Mouse (Mus musculus): ENCODE measurements around the gene Pigz. TPM values are rescaled to one million over a fixed set of nuclear protein-coding genes. Genes with fewer than 3 reads are reported as not detected.
"Not testable (repeated sequence)": the region's sequence is repeated elsewhere in the genome, so short reads cannot be mapped to it uniquely, and the experiment has no call there.

Pigz gene
- total and polyA plus RNA-seq, 3 experiments = 0.35 to 1.3 (median 0.71) TPM

DNA sequence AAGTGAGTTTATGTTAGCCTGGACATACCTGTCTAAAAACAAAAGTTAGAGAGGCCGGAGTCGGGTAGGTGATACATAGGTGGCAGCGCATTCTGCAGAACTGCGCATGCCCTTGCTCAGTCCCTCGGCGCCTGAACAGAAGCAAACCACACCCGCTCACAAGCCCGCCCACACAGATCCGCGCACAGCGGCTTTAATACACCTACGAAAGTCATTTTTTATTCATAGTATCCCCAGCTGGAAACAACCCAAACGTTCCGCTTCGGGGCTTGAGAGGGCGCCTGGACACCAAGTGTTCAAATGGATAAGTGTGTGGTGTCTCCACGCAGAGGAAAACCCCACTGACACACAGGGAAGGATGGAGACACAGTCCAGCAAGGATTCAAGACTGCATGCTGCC is 2.3 kb upstream of the Pigz start:
- DNase-seq = no peak

DNA sequence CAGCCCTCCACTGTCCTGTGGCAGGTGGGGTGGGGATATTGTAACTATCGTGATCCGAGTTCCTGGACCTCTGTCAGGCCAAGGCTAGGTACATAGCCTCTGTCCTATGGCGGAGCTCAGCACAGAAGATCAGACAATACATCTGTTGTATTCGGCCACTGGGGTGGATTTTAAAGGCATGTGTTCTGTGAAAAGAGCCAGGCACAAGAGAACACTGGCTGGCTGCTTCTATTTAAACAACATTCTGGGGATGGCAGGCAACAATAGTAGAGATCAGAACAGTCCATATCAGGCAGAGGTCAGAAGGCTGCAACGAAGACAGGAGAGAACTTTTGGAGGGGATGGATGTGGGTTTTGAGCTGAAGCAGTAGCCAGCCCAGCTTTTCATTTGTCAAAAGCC is 1.4 kb upstream of the Pigz start:
- no peak for DNase-seq

- DNase-seq = peak; percentile 89
Measured at GRCm38 (mm10) chr16:31932840-31933697, 582 bp upstream of the Pigz start.

GRCm38 (mm10) chr16:31934550-31935010 is 929 bp downstream of the Pigz start:
- no peak for DNase-seq

DNA sequence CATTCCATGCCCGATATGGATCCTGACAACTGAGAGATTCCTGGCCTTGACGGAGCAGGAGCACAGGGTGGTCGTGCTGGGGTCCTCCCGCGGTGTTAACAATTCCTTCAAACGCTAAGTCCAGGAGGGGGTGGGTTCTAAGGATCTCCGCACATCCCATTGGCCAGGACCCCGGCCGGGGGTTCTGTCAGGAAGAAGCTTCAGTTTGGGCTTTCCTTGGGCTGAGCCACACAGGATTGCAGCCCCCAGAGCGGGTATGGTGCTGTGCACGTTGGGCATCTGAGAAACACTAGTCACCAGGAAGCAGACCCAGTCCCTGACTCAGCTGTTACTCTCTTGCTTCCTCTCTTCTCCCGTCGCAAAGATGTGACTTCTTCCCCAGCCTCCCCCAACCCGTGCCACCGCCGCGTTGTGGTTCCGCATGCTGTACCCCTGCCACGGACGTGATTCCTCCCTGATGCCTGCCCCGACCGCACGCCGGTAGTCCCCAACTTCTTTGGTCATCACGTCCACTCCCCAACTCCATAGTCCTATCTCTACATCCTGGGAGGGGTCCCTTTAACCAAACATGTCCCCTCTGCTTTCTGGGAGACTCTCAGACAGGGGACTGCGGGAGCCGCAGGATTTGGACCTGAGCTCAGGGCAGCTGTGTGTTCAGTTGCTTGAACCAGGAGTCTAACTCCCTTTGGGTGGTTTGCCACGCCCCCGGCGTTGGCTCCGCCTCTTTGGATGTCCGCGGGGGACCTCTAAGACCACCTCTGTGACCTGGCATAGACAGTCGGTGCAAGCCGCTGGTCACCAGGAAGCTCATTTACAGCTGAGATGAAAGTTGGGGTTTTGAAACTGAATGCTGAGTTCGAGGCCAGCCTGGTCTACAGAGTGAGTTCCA is 1.7 kb downstream of the Pigz start:
- no peak for DNase-seq

GRCm38 (mm10) chr16:31936568-31936967 is 2.9 kb downstream of the Pigz start:
- DNase-seq = no peak

GRCm38 (mm10) chr16:31938856-31939255 is 5.2 kb downstream of the Pigz start:
- no peak for DNase-seq

DNA sequence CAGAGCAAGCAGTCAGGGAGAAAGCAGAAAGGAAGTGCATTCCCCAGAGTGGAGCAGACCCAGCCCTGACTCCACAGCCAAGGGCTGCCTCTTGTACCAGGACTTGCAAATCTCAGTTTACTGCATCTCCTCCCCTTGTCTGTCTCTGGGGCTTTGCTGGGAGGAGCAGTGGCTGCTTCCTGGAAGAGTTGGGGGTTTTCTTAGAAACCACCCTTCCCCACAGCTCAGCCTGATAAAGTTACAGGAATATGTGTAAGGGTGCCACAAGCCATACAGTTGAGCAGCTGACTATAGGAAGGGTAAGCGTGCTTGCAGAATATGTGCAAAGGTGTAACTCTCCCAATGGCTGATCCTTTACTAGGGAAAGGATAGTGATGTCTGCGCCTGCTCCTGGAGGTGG is 6.9 kb downstream of the Pigz start:
- DNase-seq = no peak

DNA sequence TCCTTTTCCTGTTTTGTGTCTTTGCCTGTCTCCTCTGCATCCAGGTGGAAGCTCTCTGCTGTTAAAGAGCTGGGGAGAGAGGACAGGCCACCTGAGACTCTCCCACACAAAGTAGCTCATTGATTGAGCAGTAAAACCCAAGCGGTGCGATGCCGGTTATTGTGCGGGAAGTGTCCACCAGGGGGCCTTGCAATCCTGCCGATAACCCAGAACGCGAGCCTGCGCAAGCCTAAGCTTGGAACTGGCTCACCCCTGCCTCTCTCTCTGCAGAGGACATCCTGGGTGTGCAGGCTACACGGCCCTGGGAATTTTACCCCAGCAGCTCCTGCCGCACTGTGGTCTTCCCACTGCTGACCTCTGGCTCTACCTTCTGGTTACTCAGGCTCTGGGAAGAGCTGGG is 10.3 kb downstream of the Pigz start:
- peak; percentile 77 for DNase-seq

GRCm38 (mm10) chr16:31944698-31945255 is 11.1 kb downstream of the Pigz start:
- no peak for DNase-seq

GRCm38 (mm10) chr16:31945372-31945771 is 11.7 kb downstream of the Pigz start:
- DNase-seq = no peak

GRCm38 (mm10) chr16:31945986-31946385 is 12.3 kb downstream of the Pigz start:
- not testable (repeated sequence) for DNase-seq

GRCm38 (mm10) chr16:31947333-31947732 is 13.7 kb downstream of the Pigz start:
- DNase-seq = no peak

DNA sequence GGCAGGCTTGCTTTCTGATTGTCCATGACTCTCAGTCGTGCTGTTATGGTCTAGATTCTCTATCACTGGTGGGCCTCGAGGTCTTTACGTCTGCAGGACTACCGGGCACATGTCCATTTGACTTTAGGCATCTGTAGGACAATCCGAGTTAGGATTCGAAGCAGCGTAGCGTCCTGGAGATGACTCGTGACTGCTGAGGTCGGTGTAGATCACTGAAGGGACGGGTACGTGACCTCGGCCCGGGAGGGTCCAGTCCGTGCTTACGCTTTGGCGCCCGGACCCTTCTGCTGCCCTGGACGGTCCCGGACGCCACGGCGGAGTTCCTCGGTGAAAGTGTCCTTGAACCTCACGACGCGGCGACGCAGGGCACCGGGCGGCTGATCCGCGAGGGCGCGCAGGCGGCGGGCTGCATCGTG is 14.3 kb downstream of the Pigz start:
- no peak for DNase-seq

GRCm38 (mm10) chr16:31948345-31948774 is 14.7 kb downstream of the Pigz start, which contains the start of the genes 0610012G03Rik and Ncbp2:
TSS of gene 0610012G03Rik (minus strand) at chr16:31948494.
TSS of gene Ncbp2 (plus strand) at chr16:31948513.
- DNase-seq = peak; percentile 96

DNA sequence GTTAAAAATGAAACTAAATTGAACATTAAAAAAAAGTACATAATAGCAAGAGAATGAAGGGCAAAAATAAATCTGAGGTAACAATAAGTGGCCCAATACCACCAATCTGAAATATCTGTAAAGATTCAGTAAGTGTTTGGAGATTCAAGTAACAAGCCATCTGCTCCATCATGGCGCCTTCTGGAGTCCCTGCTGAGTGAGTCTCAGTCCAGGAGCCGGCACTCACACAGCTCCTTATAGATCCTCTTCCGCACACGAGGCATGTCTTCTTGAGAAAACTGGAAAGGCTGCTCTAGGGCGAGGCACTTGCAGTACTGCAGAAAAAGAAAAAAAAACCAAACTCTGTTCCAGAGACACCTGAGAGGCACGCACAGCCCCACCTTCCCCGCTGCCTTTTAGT is 29.6 kb downstream of the Pigz start:
- no peak for DNase-seq

GRCm38 (mm10) chr16:31975258-31975657 is 41.6 kb downstream of the Pigz start:
- peak; percentile 38 for DNase-seq

DNA sequence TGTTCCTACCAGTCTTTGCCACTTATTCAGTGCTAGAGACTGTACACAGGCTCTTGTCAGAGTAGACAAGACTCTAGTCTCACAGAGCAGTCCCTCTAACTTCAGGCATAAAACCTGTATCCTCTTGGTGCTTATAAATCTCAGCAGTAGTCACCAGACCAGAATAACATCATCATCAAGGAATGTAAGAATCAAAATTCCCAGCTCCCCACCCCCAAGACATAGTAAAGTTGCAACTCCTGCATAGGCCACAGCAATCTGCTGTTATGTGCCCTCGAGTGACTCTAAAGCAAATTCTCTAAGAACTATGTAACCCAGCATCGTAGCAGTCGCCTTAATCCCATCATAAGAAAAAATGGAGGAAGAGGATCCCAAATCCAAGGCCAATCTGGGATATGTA is 45.9 kb downstream of the Pigz start:
- no peak for DNase-seq

DNA sequence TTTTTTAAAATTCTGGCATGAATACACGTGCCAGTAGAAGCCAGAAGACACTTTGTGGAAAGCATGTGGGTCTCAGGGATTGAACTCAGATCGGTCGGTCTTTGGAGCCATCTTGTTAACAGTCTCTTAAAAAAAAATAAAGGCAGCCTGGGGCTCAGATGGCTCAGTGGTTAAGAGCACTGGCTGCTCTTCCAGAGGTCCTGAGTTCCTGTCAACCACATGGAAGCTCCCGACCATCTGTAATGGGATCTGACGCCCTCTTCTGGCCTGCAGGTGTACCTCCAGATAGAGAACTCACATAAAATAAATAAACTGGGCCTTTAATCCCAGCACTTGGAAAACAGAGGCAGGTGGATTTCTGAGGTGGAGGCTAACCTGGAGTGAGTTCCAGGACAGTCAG is 47.3 kb downstream of the Pigz start:
- no peak for DNase-seq

GRCm38 (mm10) chr16:31992039-31992438 is 58.4 kb downstream of the Pigz start:
- DNase-seq = no peak

DNA sequence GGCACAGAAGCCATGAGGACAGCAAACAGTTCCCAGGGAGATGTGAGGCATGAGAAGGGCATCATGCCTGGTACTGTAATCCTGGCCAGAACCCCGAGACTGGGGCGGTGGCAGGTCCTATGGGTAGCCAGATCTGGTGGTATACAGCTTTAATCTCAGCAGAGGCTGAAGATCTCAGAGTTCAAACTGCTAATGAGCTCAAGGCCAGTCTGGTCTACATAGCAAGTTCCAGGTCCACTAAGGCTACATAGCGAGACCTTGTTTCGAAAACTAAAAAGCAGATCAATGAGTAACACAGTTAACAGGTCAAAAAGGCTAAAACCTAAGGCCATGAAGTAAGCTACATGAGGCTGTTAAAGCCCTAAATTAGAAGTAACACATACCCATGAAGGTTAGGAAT is 59.5 kb downstream of the Pigz start:
- peak; percentile 18 for DNase-seq

DNA sequence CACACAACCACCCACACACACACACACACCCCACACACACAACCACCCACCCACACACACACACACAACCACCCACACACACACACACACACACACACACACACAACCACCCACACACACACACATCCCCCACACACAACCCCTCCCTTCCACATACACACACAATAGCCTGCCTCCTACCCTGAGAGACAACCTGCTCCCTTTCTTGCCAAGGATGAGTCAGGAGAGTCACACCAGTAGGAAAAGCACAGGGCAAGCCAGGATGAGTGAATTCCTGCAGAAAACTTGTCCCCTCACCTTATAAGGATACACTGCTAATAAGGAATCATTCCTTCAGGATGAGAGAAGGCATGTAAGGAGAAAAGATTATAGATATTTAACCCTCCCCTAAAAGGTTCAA is 60.3 kb downstream of the Pigz start:
- peak; percentile 14 for DNase-seq
